Mouse (Mus musculus) large intestine, adult 2 months (tissue): ENCODE data around the gene Gpcpd1. TPM values are rescaled to one million over a fixed set of nuclear protein-coding genes. Genes with fewer than 3 reads are reported as not detected.
"Not testable (repeated sequence)": the region's sequence is repeated elsewhere in the genome, so short reads cannot be mapped to it uniquely, and the experiment has no call there.

Source experiments
- DNase-seq: peaks from one replicate; pipeline ENCODE4 v3.0.0-alpha.2; 2012; ENCODE audit warnings: low read depth, low spot score
- WGBS: fragments of 180-500 bp; shearing (Covaris S2); methylation state at CpG from one replicate; pipeline ENCODE4 v1.1.7; 2018; 5-methylcytosine and 5-hydroxymethylcytosine counted together
- polyA plus RNA-seq: library from polyadenylated mRNA; depleted of rRNA; stranded (reverse); fragments of >200 nt; gene quantifications from 2 replicates; pipeline ENCODE4 v1.2.3, GENCODE M21; 2012

The Gpcpd1 gene
- polyA plus RNA-seq, 1 experiment, result 6.7 TPM

- not testable (repeated sequence) for DNase-seq
- WGBS, result 85% methylated on average over 3 of the region's 3 CpGs
These were observed 4.0 kb upstream of the Gpcpd1 start for GRCm38 (mm10) chr2:132591579-132591978.

- 48% methylated on average over 6 of the region's 6 CpGs for WGBS
- no peak for DNase-seq
These were observed 2.5 kb upstream of the Gpcpd1 start for GRCm38 (mm10) chr2:132589906-132590538.

- 40% methylated on average over 3 of the region's 3 CpGs for WGBS
- no peak for DNase-seq
These were observed 1.5 kb downstream of the Gpcpd1 start for GRCm38 (mm10) chr2:132586006-132586405.

GRCm38 (mm10) chr2:132584191-132584590 lies 3.3 kb downstream of the Gpcpd1 start:
- no peak for DNase-seq
- WGBS, result 73% methylated on average over 1 of the region's 1 CpGs

- no peak for DNase-seq
- 81% methylated on average over 3 of the region's 3 CpGs for WGBS
These were observed 4.4 kb downstream of the Gpcpd1 start for GRCm38 (mm10) chr2:132583126-132583525.

- 19% methylated on average over 4 of the region's 4 CpGs for WGBS
These were observed 5.3 kb downstream of the Gpcpd1 start for GRCm38 (mm10) chr2:132582227-132582626.

GRCm38 (mm10) chr2:132579689-132580088 lies 7.8 kb downstream of the Gpcpd1 start:
- WGBS, result 72% methylated on average over 3 of the region's 3 CpGs
- no peak for DNase-seq

More at GRCm38 (mm10) chr2:132582227-132582626, 5.3 kb downstream of the Gpcpd1 start:
- DNase-seq, result no peak

GRCm38 (mm10) chr2:132578711-132579110 lies 8.8 kb downstream of the Gpcpd1 start:
- 92% methylated on average over 3 of the region's 3 CpGs for WGBS
- DNase-seq, result no peak

GRCm38 (mm10) chr2:132578059-132578458 lies 9.5 kb downstream of the Gpcpd1 start:
- peak; percentile 70 for DNase-seq

GRCm38 (mm10) chr2:132577431-132577981 lies 10.0 kb downstream of the Gpcpd1 start:
- DNase-seq, result no peak
- under 1% methylated on average over 41 of the region's 41 CpGs for WGBS

More at GRCm38 (mm10) chr2:132578059-132578458, 9.5 kb downstream of the Gpcpd1 start:
- under 1% methylated on average over 38 of the region's 38 CpGs for WGBS

GRCm38 (mm10) chr2:132576522-132577135 lies 10.9 kb downstream of the Gpcpd1 start:
- DNase-seq, result no peak
- 16% methylated on average over 3 of the region's 3 CpGs for WGBS

- WGBS, result 36% methylated on average over 11 of the region's 11 CpGs
- no peak for DNase-seq
These were observed 11.6 kb downstream of the Gpcpd1 start for GRCm38 (mm10) chr2:132575759-132576439.

GRCm38 (mm10) chr2:132575256-132575655 lies 12.3 kb downstream of the Gpcpd1 start:
- no peak for DNase-seq
- WGBS, result 16% methylated on average over 3 of the region's 3 CpGs

- 92% methylated on average over 2 of the region's 2 CpGs for WGBS
These were observed 14.2 kb downstream of the Gpcpd1 start for GRCm38 (mm10) chr2:132573280-132573679.

GRCm38 (mm10) chr2:132572651-132573050 lies 14.9 kb downstream of the Gpcpd1 start:
- no peak for DNase-seq
- WGBS, result 96% methylated on average over 3 of the region's 3 CpGs

More at GRCm38 (mm10) chr2:132573280-132573679, 14.2 kb downstream of the Gpcpd1 start:
- no peak for DNase-seq

- DNase-seq, result no peak
- WGBS, result 83% methylated on average over 2 of the region's 2 CpGs
These were observed 16.2 kb downstream of the Gpcpd1 start for GRCm38 (mm10) chr2:132571301-132571700.

- no peak for DNase-seq
These were observed 16.7 kb downstream of the Gpcpd1 start for GRCm38 (mm10) chr2:132570869-132571268.

- DNase-seq, result no peak
- WGBS, result 91% methylated on average over 6 of the region's 6 CpGs
These were observed 17.8 kb downstream of the Gpcpd1 start for GRCm38 (mm10) chr2:132569686-132570085.

- 75% methylated on average over 2 of the region's 2 CpGs for WGBS
These were observed 20.1 kb downstream of the Gpcpd1 start for GRCm38 (mm10) chr2:132567414-132567813.

GRCm38 (mm10) chr2:132561860-132562259 lies 25.7 kb downstream of the Gpcpd1 start:
- no peak for DNase-seq
- WGBS, result 97% methylated on average over 4 of the region's 4 CpGs

More at GRCm38 (mm10) chr2:132567414-132567813, 20.1 kb downstream of the Gpcpd1 start:
- no peak for DNase-seq
